Mouse (Mus musculus): ENCODE data around the gene Efcab11. TPM values are rescaled to one million over a fixed set of nuclear protein-coding genes. Genes with fewer than 3 reads are reported as not detected.

The Efcab11 gene
- polyA plus RNA-seq, 1 experiment from 2014 or later = 2.2 TPM

DNA sequence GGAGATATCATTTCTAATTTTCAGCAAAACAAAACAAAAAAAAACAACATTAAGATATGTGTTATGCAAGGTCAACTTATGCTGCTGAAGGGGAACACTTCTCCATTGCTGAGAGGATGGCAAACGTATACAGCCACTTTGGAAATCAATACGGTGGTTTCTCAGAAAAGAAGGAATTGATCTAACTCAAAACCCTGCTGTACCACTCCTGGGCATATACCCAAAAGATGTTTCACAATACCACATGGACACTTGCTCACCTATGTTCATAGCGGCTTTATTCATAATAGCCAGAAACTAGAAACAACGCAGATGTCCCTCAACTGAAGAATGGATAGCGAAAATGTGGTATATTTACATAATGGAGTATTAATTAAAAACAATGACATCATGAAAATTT lies 25.6 kb downstream of the Efcab11 start:
- no peaks in the 10 kb centered on the region for H3K4me1 ChIP-seq (ENCODE audit: control insufficient read depth, insufficient read depth, low read length)
- 94% methylated on average over 5 of the region's 5 CpGs for WGBS
- no peaks in the 10 kb centered on the region for H3K9me3 ChIP-seq (ENCODE audit: control insufficient read depth, low read length)
- H3K27me3 ChIP-seq (ENCODE audit: control insufficient read depth, insufficient read depth, low read length) = no peaks in the 10 kb centered on the region
- no peak overlapping the region for H3K4me2 ChIP-seq (ENCODE audit: low read depth, low read length)
- no peak overlapping the region for H3K27ac ChIP-seq (ENCODE audit: low read depth, low read length)
- ATAC-seq (ENCODE audit: low read depth) = no peak
- H3K36me3 ChIP-seq (ENCODE audit: control insufficient read depth, insufficient read depth, low read length) = no peaks in the 10 kb centered on the region
- no peak overlapping the region for H3K4me3 ChIP-seq (ENCODE audit: low read depth, low read length)
- no peak overlapping the region for H3K9ac ChIP-seq (replicated peaks; ENCODE audit: low read depth, low read length)

DNA sequence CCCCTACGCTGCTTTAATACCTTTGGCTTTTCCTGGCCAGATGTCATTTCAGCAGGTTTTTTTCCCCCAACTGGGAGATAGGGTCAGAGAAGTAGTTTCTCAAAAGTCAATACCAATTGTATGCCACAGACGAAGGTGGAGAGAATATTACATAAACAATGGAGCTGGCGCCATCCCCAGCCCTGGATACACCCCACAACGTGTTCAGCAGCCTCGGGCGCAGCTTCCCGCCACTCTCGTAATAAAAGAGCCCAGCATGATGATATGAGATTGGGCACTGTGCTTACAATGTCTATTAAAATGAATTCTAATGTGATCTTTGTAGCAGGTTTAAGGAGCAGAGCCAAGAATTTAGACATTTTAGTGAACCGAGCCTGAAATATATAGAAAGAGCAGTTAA lies 28.2 kb downstream of the Efcab11 start:
- H3K4me2 ChIP-seq (ENCODE audit: low read depth, low read length) = no peak overlapping the region
- H3K27ac ChIP-seq (ENCODE audit: low read depth, low read length) = no peak overlapping the region
- 49% methylated on average over 9 of the region's 9 CpGs for WGBS
- no peaks in the 10 kb centered on the region for H3K36me3 ChIP-seq (ENCODE audit: control insufficient read depth, insufficient read depth, low read length)
- no peaks in the 10 kb centered on the region for H3K9me3 ChIP-seq (ENCODE audit: control insufficient read depth, low read length)
- no peaks in the 10 kb centered on the region for H3K27me3 ChIP-seq (ENCODE audit: control insufficient read depth, insufficient read depth, low read length)
- no peak for ATAC-seq (ENCODE audit: low read depth)
- H3K4me3 ChIP-seq (ENCODE audit: low read depth, low read length) = no peak overlapping the region
- H3K4me1 ChIP-seq (ENCODE audit: control insufficient read depth, insufficient read depth, low read length) = peaks cover 3% of the 10 kb centered on the region; the same call in 1 of the 2 replicates
- no peak overlapping the region for H3K9ac ChIP-seq (replicated peaks; ENCODE audit: low read depth, low read length)

DNA sequence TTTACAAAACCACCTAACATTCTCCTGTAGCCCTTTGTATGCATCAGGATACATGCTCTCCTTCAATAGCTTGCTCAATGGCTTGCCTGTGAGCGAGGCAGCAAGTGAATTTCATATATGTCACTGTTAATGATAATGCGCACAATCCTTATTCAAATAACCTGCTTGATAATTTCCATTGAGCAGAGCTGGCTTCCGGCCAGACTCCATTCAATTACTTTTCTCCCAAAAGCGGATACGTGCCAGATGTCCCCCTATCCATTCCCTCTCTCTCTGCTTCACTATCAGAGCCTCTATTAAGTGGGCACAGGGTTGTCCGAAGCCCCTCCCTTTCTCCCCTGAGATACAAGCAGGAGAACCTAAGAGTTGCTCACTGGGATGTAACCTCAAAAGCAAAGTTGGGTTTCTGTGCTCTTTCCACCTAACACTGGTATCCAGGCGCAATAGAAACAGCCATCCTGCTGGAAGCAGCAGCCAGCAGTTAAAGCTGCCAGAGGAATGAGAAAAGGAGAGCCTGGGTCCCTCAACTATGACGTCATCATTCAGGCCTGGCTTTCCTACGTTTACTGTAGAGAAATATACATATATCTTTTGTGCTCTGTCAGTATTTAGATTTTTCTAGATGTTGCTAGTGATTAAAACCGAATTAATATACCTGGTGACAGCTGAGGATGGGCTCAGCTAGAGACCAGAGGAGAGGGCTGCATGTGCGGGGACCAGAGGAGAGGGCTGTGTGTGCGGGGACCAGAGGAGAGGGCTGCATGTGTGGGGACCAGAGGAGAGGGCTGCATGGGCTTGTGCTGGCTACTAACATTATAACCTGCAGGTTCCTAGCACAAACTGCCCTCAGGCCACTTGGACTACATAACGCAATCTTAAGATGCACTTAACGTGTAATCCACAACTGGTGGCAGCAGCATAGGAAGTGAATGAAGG lies 30.6 kb downstream of the Efcab11 start:
- no peak overlapping the region; the same call in 1 of the 2 replicates for H3K27ac ChIP-seq (ENCODE audit: low read depth, low read length)

DNA sequence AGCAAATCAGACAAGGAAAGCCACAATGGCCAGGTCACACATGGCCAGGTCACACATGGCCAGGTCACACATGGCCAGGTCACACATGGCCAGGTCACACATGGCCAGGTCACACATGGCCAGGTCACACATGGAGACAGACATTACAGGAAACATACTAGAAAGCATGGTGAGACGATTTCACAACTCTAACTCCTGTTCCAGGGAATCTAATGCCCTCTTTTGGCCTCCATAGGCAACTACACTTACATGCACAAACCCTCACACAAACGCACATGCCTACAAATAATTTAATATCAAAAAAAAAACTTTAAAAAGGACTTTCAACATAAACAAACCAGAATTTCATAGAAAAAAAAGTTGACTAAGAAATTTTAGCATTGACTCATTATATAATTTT lies 34.2 kb downstream of the Efcab11 start:
- Histone ChIP-seq H3K9me3 (ENCODE audit: control insufficient read depth, low read length) (no peaks in the 10 kb centered on the region), H3K27ac (ENCODE audit: low read depth, low read length) (no peak overlapping the region), H3K4me1 (ENCODE audit: control insufficient read depth, insufficient read depth, low read length) (peaks cover 3% of the 10 kb centered on the region; the same call in 1 of the 2 replicates), H3K4me2 (ENCODE audit: low read depth, low read length) (no peak overlapping the region), H3K27me3 (ENCODE audit: control insufficient read depth, insufficient read depth, low read length) (no peaks in the 10 kb centered on the region), H3K36me3 (ENCODE audit: control insufficient read depth, insufficient read depth, low read length) (no peaks in the 10 kb centered on the region), H3K9ac (replicated peaks; ENCODE audit: low read depth, low read length) (no peak overlapping the region), H3K4me3 (ENCODE audit: low read depth, low read length) (no peak overlapping the region)
- ATAC-seq (ENCODE audit: low read depth) = no peak
- WGBS = 84% methylated on average over 2 of the region's 2 CpGs

More for the DNA sequence above, 30.6 kb downstream of the Efcab11 start:
- no peak overlapping the region for H3K9ac ChIP-seq (replicated peaks; ENCODE audit: low read depth, low read length)
- no peaks in the 10 kb centered on the region for H3K36me3 ChIP-seq (ENCODE audit: control insufficient read depth, insufficient read depth, low read length)
- H3K4me1 ChIP-seq (ENCODE audit: control insufficient read depth, insufficient read depth, low read length) = peaks cover 3% of the 10 kb centered on the region; the same call in 1 of the 2 replicates
- peak; percentile 73 for ATAC-seq (ENCODE audit: low read depth)
- H3K27me3 ChIP-seq (ENCODE audit: control insufficient read depth, insufficient read depth, low read length) = no peaks in the 10 kb centered on the region
- H3K9me3 ChIP-seq (ENCODE audit: control insufficient read depth, low read length) = no peaks in the 10 kb centered on the region
- no peak overlapping the region for H3K4me3 ChIP-seq (ENCODE audit: low read depth, low read length)
- 58% methylated on average over 14 of the region's 14 CpGs for WGBS
- H3K4me2 ChIP-seq (ENCODE audit: low read depth, low read length) = no peak overlapping the region

DNA sequence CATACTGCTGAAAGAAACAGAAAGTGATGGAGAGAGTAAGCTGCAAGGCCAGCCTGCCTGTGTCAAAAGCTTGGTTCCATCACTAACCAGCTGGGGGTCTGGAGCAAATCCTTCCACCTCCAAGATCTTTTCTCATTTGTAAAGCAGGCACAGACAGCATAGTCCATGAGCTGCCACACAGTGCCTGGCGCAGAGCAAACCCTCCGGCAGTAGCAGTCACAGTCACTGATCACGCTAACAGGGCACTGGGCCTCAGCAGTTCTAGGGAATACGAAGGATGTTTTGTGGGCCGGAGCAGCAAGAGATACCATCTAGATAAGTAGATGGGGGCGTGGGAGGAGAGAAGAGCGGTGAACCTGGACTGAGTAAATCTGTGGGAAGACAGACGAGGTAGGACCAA lies 39.3 kb downstream of the Efcab11 start:
- ATAC-seq (ENCODE audit: low read depth) = no peak
- no peak overlapping the region for H3K4me3 ChIP-seq (ENCODE audit: low read depth, low read length)
- H3K4me1 ChIP-seq (ENCODE audit: control insufficient read depth, insufficient read depth, low read length) = no peaks in the 10 kb centered on the region
- H3K9ac ChIP-seq (replicated peaks; ENCODE audit: low read depth, low read length) = no peak overlapping the region
- no peak overlapping the region for H3K4me2 ChIP-seq (ENCODE audit: low read depth, low read length)
- H3K27me3 ChIP-seq (ENCODE audit: control insufficient read depth, insufficient read depth, low read length) = no peaks in the 10 kb centered on the region
- no peak overlapping the region for H3K27ac ChIP-seq (ENCODE audit: low read depth, low read length)
- 83% methylated on average over 8 of the region's 8 CpGs for WGBS
- H3K36me3 ChIP-seq (ENCODE audit: control insufficient read depth, insufficient read depth, low read length) = no peaks in the 10 kb centered on the region
- H3K9me3 ChIP-seq (ENCODE audit: control insufficient read depth, low read length) = no peaks in the 10 kb centered on the region

DNA sequence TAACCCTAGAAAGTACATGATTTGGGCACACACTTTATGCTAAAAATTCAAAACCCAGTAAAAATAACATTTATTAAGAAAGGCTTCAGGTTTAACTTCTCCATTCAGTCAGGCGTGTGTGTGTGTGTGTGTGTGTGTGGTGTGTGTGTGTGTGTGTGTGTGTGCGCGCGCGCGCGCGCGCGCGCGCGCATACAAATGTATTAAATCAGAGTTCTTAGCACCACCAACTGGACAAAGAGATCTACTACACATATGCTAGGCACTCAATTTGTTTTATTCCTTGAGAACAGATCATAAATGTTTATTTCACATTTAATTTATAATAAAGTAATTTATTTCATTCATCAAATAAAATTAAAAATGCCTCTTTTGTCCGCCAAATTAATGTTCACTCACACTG lies 45.5 kb downstream of the Efcab11 start:
- WGBS = 71% methylated on average over 14 of the region's 14 CpGs
- Histone ChIP-seq H3K4me3 (ENCODE audit: low read depth, low read length) (no peak overlapping the region), H3K27ac (ENCODE audit: low read depth, low read length) (no peak overlapping the region), H3K9me3 (ENCODE audit: control insufficient read depth, low read length) (no peaks in the 10 kb centered on the region), H3K36me3 (ENCODE audit: control insufficient read depth, insufficient read depth, low read length) (no peaks in the 10 kb centered on the region), H3K4me2 (ENCODE audit: low read depth, low read length) (no peak overlapping the region), H3K9ac (replicated peaks; ENCODE audit: low read depth, low read length) (no peak overlapping the region), H3K27me3 (ENCODE audit: control insufficient read depth, insufficient read depth, low read length) (no peaks in the 10 kb centered on the region), H3K4me1 (ENCODE audit: control insufficient read depth, insufficient read depth, low read length) (peaks cover 7% of the 10 kb centered on the region; the same call in 1 of the 2 replicates)
- ATAC-seq (ENCODE audit: low read depth) = no peak

DNA sequence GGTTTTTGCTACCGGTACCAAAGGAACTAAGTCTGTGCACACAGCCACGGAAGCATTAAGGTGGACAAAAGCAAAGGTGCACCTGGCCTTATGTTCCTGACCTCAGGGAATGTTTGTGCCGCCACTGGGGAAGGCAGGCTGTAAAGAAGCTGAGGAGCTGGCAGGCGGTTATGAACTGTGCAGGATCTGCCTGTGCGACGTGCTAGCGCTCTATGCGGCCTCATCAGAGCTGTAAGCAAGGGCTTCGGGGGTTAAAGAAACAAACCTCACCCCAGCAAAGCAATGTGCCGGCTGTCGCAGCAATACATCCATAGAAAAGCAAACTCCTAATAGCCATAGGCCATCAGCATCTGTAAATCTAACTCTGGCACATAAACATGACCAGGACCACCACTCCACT lies 46.1 kb downstream of the Efcab11 start:
- WGBS = 51% methylated on average over 11 of the region's 11 CpGs
- ATAC-seq (ENCODE audit: low read depth) = no peak
- Histone ChIP-seq H3K4me1 (ENCODE audit: control insufficient read depth, insufficient read depth, low read length) (peaks cover 7% of the 10 kb centered on the region; the same call in 1 of the 2 replicates), H3K9me3 (ENCODE audit: control insufficient read depth, low read length) (no peaks in the 10 kb centered on the region), H3K27me3 (ENCODE audit: control insufficient read depth, insufficient read depth, low read length) (no peaks in the 10 kb centered on the region), H3K4me3 (ENCODE audit: low read depth, low read length) (no peak overlapping the region), H3K27ac (ENCODE audit: low read depth, low read length) (no peak overlapping the region), H3K36me3 (ENCODE audit: control insufficient read depth, insufficient read depth, low read length) (no peaks in the 10 kb centered on the region), H3K9ac (replicated peaks; ENCODE audit: low read depth, low read length) (no peak overlapping the region), H3K4me2 (ENCODE audit: low read depth, low read length) (no peak overlapping the region)

DNA sequence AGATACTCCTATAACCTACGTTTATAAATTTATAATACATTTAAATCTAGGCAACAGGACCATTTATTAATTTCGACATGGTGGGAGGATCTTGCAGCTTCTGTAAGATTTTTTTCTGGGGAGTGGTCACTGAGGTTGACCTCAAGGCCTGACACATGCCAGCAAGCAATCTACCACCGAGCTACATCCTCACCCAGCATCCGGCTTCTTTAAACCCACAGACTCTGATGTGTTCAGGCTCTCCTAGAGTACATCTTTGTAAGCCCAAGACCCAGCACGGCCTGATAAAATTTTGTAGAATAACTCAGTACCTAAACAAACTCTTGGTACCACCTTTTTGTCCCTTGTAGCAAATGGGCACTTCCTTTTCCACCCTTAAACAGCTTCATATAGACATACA lies 46.7 kb downstream of the Efcab11 start:
- H3K4me1 ChIP-seq (ENCODE audit: control insufficient read depth, insufficient read depth, low read length) = peaks cover 7% of the 10 kb centered on the region; the same call in 1 of the 2 replicates
- WGBS = 85% methylated on average over 5 of the region's 5 CpGs
- no peak for ATAC-seq (ENCODE audit: low read depth)

DNA sequence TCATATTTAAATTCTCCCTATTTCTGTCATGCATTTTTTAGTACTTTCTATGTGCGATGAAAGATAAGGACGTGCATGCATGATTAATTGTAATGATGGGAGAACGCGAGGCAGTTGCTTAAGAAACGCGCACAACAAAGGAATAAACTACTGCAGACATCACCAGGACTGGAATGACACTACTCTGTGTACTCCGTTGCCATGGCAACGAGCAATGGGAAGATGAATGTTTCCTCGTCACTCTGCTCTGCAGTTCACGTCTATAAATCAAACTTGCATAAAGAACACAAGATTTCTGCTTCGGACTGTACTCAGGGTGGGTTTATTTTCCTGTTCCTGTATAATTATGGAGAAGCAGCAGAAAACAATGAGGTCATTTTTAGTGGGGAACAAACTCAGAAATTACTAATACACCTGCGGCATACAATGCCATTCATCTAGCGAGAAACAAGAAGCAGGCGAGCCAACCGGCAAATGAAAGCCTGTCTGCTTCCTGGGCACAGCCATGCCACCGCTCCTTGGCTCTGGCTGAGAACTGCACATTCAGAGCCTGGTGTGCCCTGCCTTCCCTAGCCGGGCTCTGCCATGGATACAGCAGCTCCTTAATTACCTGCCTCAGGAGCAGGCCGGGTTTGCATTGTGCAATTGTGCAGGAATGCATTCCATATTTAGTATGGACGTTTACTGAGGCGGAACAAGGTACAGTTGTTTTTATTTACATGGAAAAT lies 47.7 kb downstream of the Efcab11 start:
- Histone ChIP-seq H3K4me1 (ENCODE audit: control insufficient read depth, insufficient read depth, low read length) (peaks cover 7% of the 10 kb centered on the region; the same call in 1 of the 2 replicates), H3K36me3 (ENCODE audit: control insufficient read depth, insufficient read depth, low read length) (no peaks in the 10 kb centered on the region), H3K9ac (replicated peaks; ENCODE audit: low read depth, low read length) (no peak overlapping the region; the same call in 1 of the 2 replicates), H3K27me3 (ENCODE audit: control insufficient read depth, insufficient read depth, low read length) (no peaks in the 10 kb centered on the region), H3K4me2 (ENCODE audit: low read depth, low read length) (peak overlapping the region; percentile 38), H3K4me3 (ENCODE audit: low read depth, low read length) (no peak overlapping the region), H3K27ac (ENCODE audit: low read depth, low read length) (peak overlapping the region; percentile 70), H3K9me3 (ENCODE audit: control insufficient read depth, low read length) (no peaks in the 10 kb centered on the region)
- 24% methylated on average over 20 of the region's 20 CpGs for WGBS
- peak; percentile 83 for ATAC-seq (ENCODE audit: low read depth)

More for the DNA sequence above, 46.7 kb downstream of the Efcab11 start:
- Histone ChIP-seq H3K36me3 (ENCODE audit: control insufficient read depth, insufficient read depth, low read length) (no peaks in the 10 kb centered on the region), H3K9ac (replicated peaks; ENCODE audit: low read depth, low read length) (no peak overlapping the region), H3K4me3 (ENCODE audit: low read depth, low read length) (no peak overlapping the region), H3K9me3 (ENCODE audit: control insufficient read depth, low read length) (no peaks in the 10 kb centered on the region), H3K27ac (ENCODE audit: low read depth, low read length) (no peak overlapping the region), H3K4me2 (ENCODE audit: low read depth, low read length) (no peak overlapping the region), H3K27me3 (ENCODE audit: control insufficient read depth, insufficient read depth, low read length) (no peaks in the 10 kb centered on the region)
